Mouse (Mus musculus) heart, adult 2 months (tissue): ENCODE measurements at regions not wholly inside any gene's neighbourhood (a gene's known extent, or its start where the extent isn't known, plus 50 kb on each side); places are given as distances from the start of the nearest gene placed in this dataset.
A peak's percentile ranks its signal among the peaks of the same experiment; 100 is the strongest.

ENCODE experiments used
- DNase-seq, 2 experiments: peaks; one replicate each; pipeline ENCODE4 v3.0.0; 2021
- H3K27ac ChIP-seq: fragments of 200-600 bp; 2 replicates; pipeline ENCODE4 v1.8.1; 2022
- H3K27me3 ChIP-seq: fragments of 200-500 bp; 2 replicates; pipeline ENCODE4 v1.6.1; 2012; ENCODE audit warnings: mild to moderate bottlenecking, low read length, inconsistent platforms, mixed read lengths; ENCODE audit not compliant: control insufficient read depth, insufficient read depth
- H3K36me3 ChIP-seq: fragments of 200-500 bp; 2 replicates; pipeline ENCODE4 v1.6.1; 2012; ENCODE audit warnings: low read length, inconsistent platforms; ENCODE audit not compliant: control insufficient read depth, insufficient read depth
- H3K4me1 ChIP-seq: fragments of 200-500 bp; 2 replicates; pipeline ENCODE4 v1.6.1; 2011; ENCODE audit warnings: low read length; ENCODE audit not compliant: control insufficient read depth, insufficient read depth
- H3K4me3 ChIP-seq: fragments of 200-600 bp; 2 replicates; pipeline ENCODE4 v1.8.1; 2022
- H3K79me2 ChIP-seq: fragments of 200-500 bp; replicated peaks from 2 replicates; pipeline ENCODE4 v1.6.1; 2012; ENCODE audit warnings: mild to moderate bottlenecking, inconsistent platforms, low read length, moderate library complexity, mixed read lengths; ENCODE audit not compliant: control insufficient read depth, insufficient read depth
- H3K9ac ChIP-seq: fragments of 200-500 bp; 2 replicates; pipeline ENCODE4 v1.6.1; 2012; ENCODE audit warnings: low read depth, mild to moderate bottlenecking, control low read depth, inconsistent platforms, low read length, mixed read lengths
- CTCF ChIP-seq: fragments of 200-600 bp; IDR thresholded peaks from 2 replicates; pipeline ENCODE4 v1.8.1; 2022; ENCODE audit warnings: antibody characterized with exemption, mild to moderate bottlenecking, moderate library complexity
- EP300 ChIP-seq: fragments of 200-500 bp; IDR thresholded peaks from 2 replicates; pipeline ENCODE4 v1.6.1; 2011; ENCODE audit warnings: low read depth, low read length, control low read depth; ENCODE audit not compliant: insufficient read depth
- POLR2A ChIP-seq: fragments of 200-500 bp; IDR thresholded peaks from 2 replicates; pipeline ENCODE4 v1.6.1; 2011; ENCODE audit warnings: mild to moderate bottlenecking, low read depth, low read length, control low read depth; ENCODE audit not compliant: insufficient read depth
- WGBS: fragments of 180-500 bp; shearing (Covaris S2); methylation state at CpG from one replicate; pipeline ENCODE4 v1.1.7; 2018; 5-methylcytosine and 5-hydroxymethylcytosine counted together
- intact Hi-C: fragments of 180-260 bp; cut with DNase I; formaldehyde crosslinking; loops from one replicate; pipeline ENCODE4 v1.15.1; 2025

DNA sequence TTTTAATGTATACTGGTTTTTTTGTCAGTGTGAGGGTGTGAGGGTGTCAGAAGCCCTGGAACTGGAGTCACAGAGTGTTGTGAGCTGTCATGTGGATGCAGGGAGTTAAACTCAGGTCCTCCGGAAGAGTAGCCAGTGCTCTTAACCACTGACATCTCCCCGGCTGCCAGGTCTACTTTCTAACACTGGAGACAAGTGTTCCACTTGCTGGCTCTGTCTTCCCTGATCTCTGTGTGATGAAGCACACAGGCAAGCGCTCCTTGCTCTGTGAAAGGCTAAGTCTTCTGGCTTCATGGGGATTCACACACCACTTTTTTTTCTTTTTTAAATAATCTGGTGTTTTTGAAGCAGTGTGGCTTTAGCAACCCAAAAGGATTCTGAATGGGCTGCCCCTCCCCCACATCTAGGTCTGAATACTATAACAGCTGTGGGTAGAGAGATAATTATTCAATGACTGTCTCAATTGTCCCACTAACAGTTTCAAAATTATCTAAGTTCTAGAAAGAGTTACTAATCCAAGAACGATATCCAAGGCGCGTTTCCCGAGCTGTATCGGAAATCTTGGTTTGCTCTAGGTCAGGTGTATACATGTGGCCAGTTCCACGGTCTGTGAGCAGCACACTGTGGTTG is 208.4 kb upstream of the Smim15 start:
- Histone ChIP-seq H3K79me2 (peaks cover 6% of the 10 kb centered on the region), H3K36me3 (peaks cover 2% of the 10 kb centered on the region; the same call in 1 of the 2 replicates), H3K4me3 (no peak overlapping the region), H3K27ac (no peak overlapping the region), H3K27me3 (no peaks in the 10 kb centered on the region), H3K9ac (no peak overlapping the region), H3K4me1 (peaks cover 17% of the 10 kb centered on the region)
- TF ChIP-seq EP300 (no peak), CTCF (no peak), POLR2A (no peak)
- DNase-seq: no peak
- intact Hi-C loops: no loop called here
- WGBS: 36% methylated on average over 9 of the region's 9 CpGs

DNA sequence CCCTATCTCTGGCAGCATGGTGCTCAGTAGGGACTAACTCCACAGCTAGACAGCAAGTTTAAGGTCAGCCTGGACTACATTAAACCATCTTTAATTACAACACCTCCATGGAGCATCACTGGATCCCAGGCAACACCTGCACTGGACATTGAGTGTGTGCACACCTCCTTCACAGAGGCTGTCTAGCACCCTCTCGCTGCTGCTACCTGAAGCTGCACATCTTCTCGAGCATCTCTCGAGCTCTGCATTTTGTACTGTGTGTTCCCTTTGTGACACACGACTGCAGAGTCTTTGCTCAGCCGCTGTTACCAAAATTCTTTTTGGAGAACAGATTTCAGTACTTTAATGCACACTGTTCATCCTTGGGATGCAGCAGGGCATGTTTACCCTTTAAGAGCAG is 212.2 kb upstream of the Smim15 start:
- Histone ChIP-seq H3K27ac (no peak overlapping the region), H3K4me1 (peaks cover 8% of the 10 kb centered on the region), H3K9ac (no peak overlapping the region), H3K36me3 (peaks cover 2% of the 10 kb centered on the region; the same call in 1 of the 2 replicates), H3K27me3 (no peaks in the 10 kb centered on the region), H3K79me2 (peaks cover 5% of the 10 kb centered on the region), H3K4me3 (no peak overlapping the region)
- TF ChIP-seq CTCF (no peak), POLR2A (no peak), EP300 (no peak)
- no peak for DNase-seq
- 76% methylated on average over 5 of the region's 5 CpGs for WGBS
- intact Hi-C loops: loop anchor here (2.0 to 5.0 kb wide), 4 partner anchors 45 to 225 kb away; partner anchors contain the start of gene Smim15

DNA sequence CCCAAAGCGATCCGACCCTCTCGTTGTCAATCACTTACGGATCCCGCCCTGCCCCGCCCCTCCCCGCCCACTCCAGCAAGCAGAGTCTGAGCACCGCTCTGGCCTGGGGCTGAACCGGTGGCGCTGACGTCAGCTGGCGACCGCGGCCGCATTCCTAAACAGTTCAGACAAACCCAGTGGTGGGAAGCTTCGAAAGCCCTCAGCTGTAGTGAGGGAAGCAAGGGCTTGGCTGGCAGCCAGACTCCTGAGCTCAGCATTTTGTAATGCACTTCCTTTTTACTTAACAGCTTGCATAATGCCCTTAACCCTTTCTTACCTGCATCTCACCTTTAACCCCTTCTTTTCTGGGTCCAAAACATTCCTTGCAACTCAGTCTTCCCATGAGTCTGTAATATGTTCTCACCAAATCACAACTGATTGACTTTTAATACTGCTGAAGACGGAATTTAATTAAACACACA is 213.0 kb upstream of the Smim15 start:
- peaks cover 8% of the 10 kb centered on the region for H3K4me1 ChIP-seq
- WGBS: 2% methylated on average over 17 of the region's 17 CpGs
- peaks cover 2% of the 10 kb centered on the region for H3K36me3 ChIP-seq
- H3K27ac ChIP-seq: peak overlapping the region; percentile 1; the same call in 1 of the 2 replicates
- peaks cover 5% of the 10 kb centered on the region for H3K79me2 ChIP-seq
- peak; percentile 93 to 97 for DNase-seq
- no peaks in the 10 kb centered on the region for H3K27me3 ChIP-seq
- peak overlapping the region; percentile 42 for H3K4me3 ChIP-seq
- H3K9ac ChIP-seq: no peak overlapping the region
- 0 out of 2 replicates have a peak, but pooled peaks have one; percentile 31 for TF ChIP-seq POLR2A
- TF ChIP-seq CTCF: no peak
- TF ChIP-seq EP300: peak; percentile 92
- intact Hi-C loops: loop anchor here (2.0 to 5.0 kb wide), 4 partner anchors 46 to 224 kb away; partner anchors contain the start of gene Smim15

DNA sequence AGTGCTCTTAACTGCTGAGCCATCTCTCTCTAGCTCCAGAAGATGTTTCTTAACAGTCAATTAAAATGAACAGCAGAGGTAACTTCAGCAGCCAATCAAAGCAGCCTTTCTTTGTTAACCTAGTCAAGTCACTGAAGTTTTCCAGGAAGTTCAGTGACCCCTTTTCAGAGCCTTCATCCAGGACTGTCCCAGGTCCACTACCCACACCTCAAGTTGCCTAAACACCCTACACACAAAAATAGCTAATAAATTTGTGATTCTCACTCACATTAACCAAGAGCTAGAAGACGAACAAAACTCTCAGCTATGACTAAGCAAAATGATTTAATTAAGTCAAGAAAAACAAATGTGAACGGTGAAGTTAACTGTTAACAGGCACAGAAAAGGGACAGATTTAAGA is 214.0 kb upstream of the Smim15 start:
- Histone ChIP-seq H3K79me2 (peaks cover 5% of the 10 kb centered on the region), H3K27me3 (no peaks in the 10 kb centered on the region), H3K36me3 (peaks cover 7% of the 10 kb centered on the region), H3K4me3 (no peak overlapping the region), H3K4me1 (peaks cover 5% of the 10 kb centered on the region), H3K27ac (peak overlapping the region; percentile 1; the same call in 1 of the 2 replicates), H3K9ac (no peak overlapping the region)
- DNase-seq: no peak
- WGBS: 50% methylated on average over 2 of the region's 2 CpGs
- TF ChIP-seq CTCF (no peak), POLR2A (no peak), EP300 (no peak)
- intact Hi-C loops: loop anchor here (2.0 to 5.0 kb wide), 4 partner anchors 47 to 223 kb away; partner anchors contain the start of gene Smim15

DNA sequence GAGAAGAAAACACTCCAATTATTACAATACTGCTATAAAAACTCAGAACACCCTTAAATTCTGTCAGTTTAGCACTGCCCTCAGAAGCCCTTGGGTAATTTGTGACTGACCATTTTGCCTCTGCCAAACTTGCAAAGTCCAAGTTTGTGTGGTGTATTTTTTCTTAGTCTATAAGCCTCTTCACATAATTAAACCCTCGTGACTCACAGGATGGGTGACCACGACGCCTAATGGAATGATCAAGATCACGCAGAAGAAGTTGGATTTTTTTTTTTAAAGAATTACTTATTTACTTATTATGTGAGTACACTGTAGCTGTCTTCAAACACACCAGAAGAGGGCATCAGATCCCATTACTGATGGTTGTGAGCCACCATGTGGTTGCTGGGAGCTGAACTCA is 214.4 kb upstream of the Smim15 start:
- WGBS: 93% methylated on average over 4 of the region's 4 CpGs
- Histone ChIP-seq H3K27me3 (no peaks in the 10 kb centered on the region), H3K4me1 (peaks cover 5% of the 10 kb centered on the region), H3K27ac (no peak overlapping the region), H3K4me3 (no peak overlapping the region), H3K36me3 (peaks cover 7% of the 10 kb centered on the region), H3K9ac (no peak overlapping the region), H3K79me2 (peaks cover 3% of the 10 kb centered on the region; the same call in 1 of the 2 replicates)
- TF ChIP-seq POLR2A (no peak), EP300 (no peak), CTCF (no peak)
- DNase-seq: no peak
- intact Hi-C loops: loop anchor here (2.0 to 5.0 kb wide), 4 partner anchors 47 to 223 kb away; partner anchors contain the start of gene Smim15

GRCm38 (mm10) chr13:107825636-107826035 is 218.6 kb upstream of the Smim15 start:
- TF ChIP-seq CTCF: no peak
- TF ChIP-seq EP300: no peak
- no peak for TF ChIP-seq POLR2A
- Histone ChIP-seq H3K4me3 (no peak overlapping the region), H3K27ac (no peak overlapping the region), H3K36me3 (peaks cover 5% of the 10 kb centered on the region), H3K9ac (no peak overlapping the region), H3K79me2 (peaks cover 4% of the 10 kb centered on the region; the same call in 1 of the 2 replicates), H3K27me3 (no peaks in the 10 kb centered on the region), H3K4me1 (peaks cover 2% of the 10 kb centered on the region)
- no peak for DNase-seq
- intact Hi-C loops: no loop called here
- WGBS: 56% methylated on average over 4 of the region's 4 CpGs
